Mouse (Mus musculus) kidney, embryonic 16.5 days (tissue): Measurements from ENCODE around the gene Gm49393. TPM values are rescaled to one million over a fixed set of nuclear protein-coding genes. Genes with fewer than 3 reads are reported as not detected.

Experiments used
- ATAC-seq: fragments of 200-750 bp; cut with Nextera tagmentation; 2 replicates; pipeline ENCODE4 v1.8.0; 2017; ENCODE audit warnings: moderate TSS enrichment; ENCODE audit not compliant: low FRiP score, low TSS enrichment
- H3K27ac ChIP-seq: fragments of 300-500 bp; sonication (generic); 2 replicates; pipeline ENCODE4 v1.5.1; 2014; ENCODE audit warnings: low read length
- H3K27me3 ChIP-seq: fragments of 300-500 bp; sonication (generic); 2 replicates; pipeline ENCODE4 v1.6.1; 2014; ENCODE audit warnings: low read length, control low read depth, mixed read lengths; ENCODE audit not compliant: insufficient read depth
- H3K36me3 ChIP-seq: fragments of 300-500 bp; sonication (generic); 2 replicates; pipeline ENCODE4 v1.6.1; 2014; ENCODE audit warnings: low read length, control low read depth, mixed read lengths; ENCODE audit not compliant: insufficient read depth
- H3K4me1 ChIP-seq: fragments of 300-500 bp; sonication (generic); 2 replicates; pipeline ENCODE4 v1.6.1; 2014; ENCODE audit warnings: low read length, control low read depth, mixed read lengths; ENCODE audit not compliant: insufficient read depth
- H3K4me2 ChIP-seq: fragments of 300-500 bp; sonication (generic); replicated peaks from 2 replicates; pipeline ENCODE4 v1.6.1; 2014; ENCODE audit warnings: low read depth, low read length
- H3K4me3 ChIP-seq: fragments of 300-500 bp; sonication (generic); 2 replicates; pipeline ENCODE4 v1.5.1; 2014; ENCODE audit warnings: mild to moderate bottlenecking, low read length
- H3K9ac ChIP-seq: fragments of 300-500 bp; sonication (generic); replicated peaks from 2 replicates; pipeline ENCODE4 v1.6.1; 2014; ENCODE audit warnings: low read length
- H3K9me3 ChIP-seq: fragments of 300-500 bp; sonication (generic); 2 replicates; pipeline ENCODE4 v1.6.1; 2016; ENCODE audit warnings: low read length, control low read depth
- WGBS: fragments of 180-500 bp; shearing (Covaris S2); extraction: QIAGEN DNeasy Blood & Tissue Kit; methylation state at CpG from one replicate; pipeline ENCODE4 v1.1.7; 2014; 5-methylcytosine and 5-hydroxymethylcytosine counted together
- polyA plus RNA-seq: library from polyadenylated mRNA; unstranded; fragments of >200 nt; fragmentation: Nextera tagmentation; extraction: Ambion mirVana; gene quantifications from 2 replicates; pipeline ENCODE4 v1.2.1, GENCODE M21; 2015

The Gm49393 gene
- polyA plus RNA-seq, 1 experiment from 2014 or later, result not detected

- Histone ChIP-seq H3K4me1 (no peaks in the 10 kb centered on the region), H3K27ac (no peak overlapping the region), H3K4me3 (no peak overlapping the region), H3K4me2 (no peak overlapping the region), H3K9me3 (no peaks in the 10 kb centered on the region), H3K36me3 (no peaks in the 10 kb centered on the region), H3K27me3 (no peaks in the 10 kb centered on the region), H3K9ac (no peak overlapping the region)
- ATAC-seq, result no peak
- 41% methylated on average over 1 of the region's 1 CpGs for WGBS
Measured at GRCm38 (mm10) chr13:60813722-60814121, 121.7 kb downstream of the Gm49393 start.

DNA sequence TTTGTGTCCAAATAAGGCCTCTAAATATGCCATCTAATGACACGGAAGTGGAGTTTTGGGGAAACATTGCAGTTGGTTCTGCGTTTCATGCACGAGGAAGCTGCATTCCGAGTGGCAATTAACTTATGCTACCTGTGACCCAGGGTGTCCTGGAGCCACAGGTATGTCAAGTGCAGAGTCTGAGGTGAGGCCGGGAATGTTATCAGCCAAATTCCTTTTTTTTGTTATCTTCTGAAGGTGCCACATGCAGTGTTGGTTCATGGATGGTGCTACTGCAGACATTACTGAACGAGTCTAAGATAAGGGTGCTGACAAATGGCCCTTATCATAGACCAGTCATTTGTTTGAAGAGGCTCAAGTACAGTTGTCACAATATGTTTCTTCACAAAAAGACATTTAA lies 122.6 kb downstream of the Gm49393 start:
- H3K9me3 ChIP-seq, result no peaks in the 10 kb centered on the region
- H3K4me1 ChIP-seq, result no peaks in the 10 kb centered on the region
- no peak overlapping the region for H3K9ac ChIP-seq
- 88% methylated on average over 6 of the region's 6 CpGs for WGBS
- ATAC-seq, result no peak
- H3K36me3 ChIP-seq, result no peaks in the 10 kb centered on the region
- no peak overlapping the region for H3K4me2 ChIP-seq
- H3K27ac ChIP-seq, result no peak overlapping the region
- no peaks in the 10 kb centered on the region for H3K27me3 ChIP-seq
- no peak overlapping the region for H3K4me3 ChIP-seq

DNA sequence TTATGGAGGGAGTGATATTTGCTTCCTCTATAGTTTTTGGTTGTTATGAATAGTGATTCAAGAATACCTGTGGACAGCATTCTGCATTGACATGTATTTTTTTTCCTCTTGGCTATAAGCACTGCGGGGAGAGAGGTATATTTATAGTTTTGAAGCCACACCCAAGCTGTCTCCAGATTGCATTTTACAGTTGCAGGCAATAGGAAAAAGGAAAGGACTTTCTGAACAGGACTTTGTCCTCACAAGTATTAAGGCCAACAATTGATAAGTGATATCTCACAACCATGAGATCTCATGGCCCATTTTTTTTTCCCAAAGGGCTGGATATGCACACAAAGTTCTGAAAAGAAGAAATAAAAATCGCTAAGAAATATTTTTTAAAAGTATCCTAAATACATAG lies 125.7 kb downstream of the Gm49393 start:
- Histone ChIP-seq H3K9ac (no peak overlapping the region), H3K4me3 (no peak overlapping the region), H3K4me1 (no peaks in the 10 kb centered on the region), H3K27me3 (no peaks in the 10 kb centered on the region), H3K27ac (no peak overlapping the region), H3K4me2 (no peak overlapping the region), H3K9me3 (no peaks in the 10 kb centered on the region), H3K36me3 (no peaks in the 10 kb centered on the region)
- no peak for ATAC-seq
- WGBS, result 53% methylated on average over 2 of the region's 2 CpGs

Other genes with a start within 250 kb of the Gm49393 start
- gene BC051665, start 149.2 kb downstream of the Gm49393 start, polyA plus RNA-seq, result not detected in 2 replicates
- not detected in 2 replicates for gene Ctsll3, start 132.7 kb downstream of the Gm49393 start, polyA plus RNA-seq
- 0.14 and 0.44 TPM in 2 replicates for gene 4930486L24Rik, start 71.1 kb downstream of the Gm49393 start, polyA plus RNA-seq
- gene Gm49392, start 38.7 kb downstream of the Gm49393 start, polyA plus RNA-seq, result 0.71 TPM in 1 of 2 replicates, not detected in the other
- 4.5 and 4.6 TPM in 2 replicates for gene Ctla2b, start 38.1 kb downstream of the Gm49393 start, polyA plus RNA-seq
- not detected in 2 replicates for gene Tpbpb, start 30.7 kb downstream of the Gm49393 start, polyA plus RNA-seq
- 1.6 and 1.7 TPM in 2 replicates for gene Gm49391, start 981 bp upstream of the Gm49393 start, polyA plus RNA-seq
- gene Ctla2a, start 1.0 kb upstream of the Gm49393 start, polyA plus RNA-seq, result 29.9 and 31.0 TPM in 2 replicates
- gene Tpbpa, start 6.4 kb upstream of the Gm49393 start, polyA plus RNA-seq, result not detected in 2 replicates
- gene Ctsj, start 70.4 kb upstream of the Gm49393 start, polyA plus RNA-seq, result not detected in 2 replicates
- gene Ctsq, start 105.0 kb upstream of the Gm49393 start, polyA plus RNA-seq, result not detected in 2 replicates
- gene Ctsr, start 228.7 kb upstream of the Gm49393 start, polyA plus RNA-seq, result not detected in 2 replicates